Mouse (Mus musculus): Measurements from ENCODE around the gene C3ar1. TPM values are rescaled to one million over a fixed set of nuclear protein-coding genes. Genes with fewer than 3 reads are reported as not detected.

The C3ar1 gene
- 1.7 and 2.1 TPM in 2 replicates for polyA plus RNA-seq (2016; fragmentation: Nextera tagmentation; extraction: Ambion mirVana)

DNA sequence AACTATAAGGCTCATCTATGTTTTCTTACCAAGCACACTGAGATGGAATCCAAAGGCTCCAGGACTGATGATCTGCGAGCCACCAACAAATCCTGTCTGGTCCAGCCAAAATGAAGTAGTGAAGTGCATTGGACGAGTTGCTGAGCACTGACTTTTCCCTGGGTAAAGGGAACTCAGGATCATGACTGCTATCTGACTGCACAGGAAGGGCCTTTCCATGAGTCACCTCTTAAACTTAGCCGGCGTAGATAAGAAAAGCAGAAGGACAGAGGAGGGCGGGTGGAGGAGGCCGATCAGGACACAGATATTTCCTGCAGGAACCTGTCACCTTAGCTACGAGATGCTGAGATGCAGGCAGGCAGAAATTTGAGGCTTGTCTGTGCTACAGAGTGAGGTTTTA, at the start of gene C3ar1:
Gene C3ar1, minus strand, starts transcription at position 207 of the 400 bp plus-strand sequence.
- H3K27ac ChIP-seq = no peak within 1 kb of the TSS
- WGBS = 83% methylated on average over 7 of the region's 7 CpGs
- H3K4me3 ChIP-seq = no peak within 1 kb of the TSS
- no peaks in the 10 kb centered on the region for H3K9me3 ChIP-seq
- ATAC-seq (ENCODE audit: low FRiP score, low read depth) = no peak
- H3K27me3 ChIP-seq (replicated peaks) = no peaks in the 10 kb centered on the region
- no peaks in the 10 kb centered on the region for H3K4me1 ChIP-seq
- H3K36me3 ChIP-seq = no peaks in the 10 kb centered on the region
- no peak within 1 kb of the TSS for H3K9ac ChIP-seq
- no peak within 1 kb of the TSS for H3K4me2 ChIP-seq (replicated peaks)

DNA sequence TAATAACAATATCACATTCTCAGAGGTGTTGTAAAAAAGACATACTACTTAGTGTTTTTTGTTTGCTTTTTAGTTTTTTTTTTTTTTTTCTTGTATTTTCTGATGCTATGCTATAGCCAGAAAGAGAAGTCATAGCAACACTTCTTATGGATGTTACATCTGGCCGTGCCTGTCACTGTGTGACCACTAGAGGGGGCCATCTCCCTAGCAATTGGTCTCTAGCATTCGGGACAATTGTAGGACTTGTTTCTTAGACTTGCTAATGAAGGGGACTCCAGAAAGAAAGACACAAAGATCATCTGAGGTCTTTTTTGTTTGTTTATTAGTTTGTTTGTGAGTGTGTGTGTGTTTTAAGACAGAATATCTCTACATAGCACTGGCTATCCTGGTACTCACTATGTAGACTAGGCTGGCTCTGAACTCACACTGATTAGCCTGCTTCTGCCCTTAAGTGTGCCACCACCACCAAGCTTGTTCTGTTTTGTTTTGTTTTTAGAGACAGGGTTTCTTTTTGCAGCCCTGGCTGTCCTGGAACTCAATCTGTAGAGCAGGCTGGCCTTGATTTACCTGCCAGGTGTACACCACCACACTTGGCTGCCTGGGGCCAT, 36.6 kb upstream of the C3ar1 start:
- Histone ChIP-seq H3K9ac (no peak overlapping the region), H3K4me1 (no peaks in the 10 kb centered on the region), H3K27me3 (replicated peaks) (no peaks in the 10 kb centered on the region), H3K9me3 (no peaks in the 10 kb centered on the region), H3K36me3 (peaks cover 24% of the 10 kb centered on the region), H3K4me3 (no peak overlapping the region), H3K27ac (no peak overlapping the region), H3K4me2 (replicated peaks) (no peak overlapping the region)
- WGBS = 10% methylated on average over 2 of the region's 2 CpGs
- ATAC-seq (ENCODE audit: low FRiP score, low read depth) = 0 out of 2 replicates have a peak, but pooled peaks have one; percentile 43

DNA sequence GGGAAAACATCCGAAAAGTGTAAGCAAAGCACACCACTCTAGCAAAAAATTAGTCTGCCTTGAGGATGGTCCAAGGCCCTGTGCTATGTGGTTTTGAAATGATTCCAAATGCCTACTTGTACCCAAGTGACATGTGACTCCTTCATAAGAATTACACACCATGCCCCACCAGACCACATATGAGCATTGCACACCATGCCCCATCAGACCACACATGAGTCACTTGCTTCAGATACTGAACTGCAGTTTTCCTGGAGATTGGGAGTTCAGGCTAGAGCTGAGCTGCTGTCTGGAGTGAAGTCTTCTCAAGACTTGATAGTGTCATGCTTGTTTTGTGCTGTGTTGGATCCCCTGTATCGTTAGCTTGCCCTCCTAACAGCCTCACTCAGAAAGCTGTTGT, 33.6 kb upstream of the C3ar1 start:
- Histone ChIP-seq H3K4me1 (no peaks in the 10 kb centered on the region), H3K27me3 (replicated peaks) (no peaks in the 10 kb centered on the region), H3K4me2 (replicated peaks) (no peak overlapping the region), H3K9me3 (no peaks in the 10 kb centered on the region), H3K4me3 (no peak overlapping the region), H3K36me3 (peaks cover 48% of the 10 kb centered on the region), H3K27ac (no peak overlapping the region), H3K9ac (no peak overlapping the region)
- WGBS = 96% methylated on average over 2 of the region's 2 CpGs
- ATAC-seq (ENCODE audit: low FRiP score, low read depth) = no peak

DNA sequence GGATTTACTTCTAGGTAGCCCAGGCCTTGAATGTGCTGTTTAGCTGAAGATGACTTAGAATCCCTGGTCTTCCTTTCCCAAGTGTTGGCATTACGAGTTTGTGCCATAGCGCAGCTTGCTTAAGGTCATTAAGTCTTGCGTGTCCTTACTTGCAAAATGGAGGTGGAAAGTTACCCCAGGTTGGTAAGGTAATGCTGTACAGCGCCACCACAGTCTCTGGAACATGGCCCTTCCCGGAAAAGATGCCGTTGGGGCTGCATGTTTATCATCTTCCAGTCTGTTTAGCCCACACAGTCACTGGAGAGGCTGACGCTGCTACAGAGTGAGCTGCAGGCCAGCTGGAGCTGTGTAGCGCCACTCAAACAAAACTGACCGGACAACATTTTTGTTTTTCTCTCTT, 27.6 kb upstream of the C3ar1 start:
- H3K4me2 ChIP-seq (replicated peaks) = no peak overlapping the region
- H3K27me3 ChIP-seq (replicated peaks) = no peaks in the 10 kb centered on the region
- H3K27ac ChIP-seq = no peak overlapping the region
- no peak for ATAC-seq (ENCODE audit: low FRiP score, low read depth)
- 0 out of 2 replicates have a peak, but pooled peaks cover under 1% of the 10 kb centered on the region for H3K4me1 ChIP-seq
- no peak overlapping the region for H3K9ac ChIP-seq
- WGBS = 95% methylated on average over 9 of the region's 9 CpGs
- peaks cover 73% of the 10 kb centered on the region for H3K36me3 ChIP-seq
- H3K9me3 ChIP-seq = no peaks in the 10 kb centered on the region
- H3K4me3 ChIP-seq = no peak overlapping the region

DNA sequence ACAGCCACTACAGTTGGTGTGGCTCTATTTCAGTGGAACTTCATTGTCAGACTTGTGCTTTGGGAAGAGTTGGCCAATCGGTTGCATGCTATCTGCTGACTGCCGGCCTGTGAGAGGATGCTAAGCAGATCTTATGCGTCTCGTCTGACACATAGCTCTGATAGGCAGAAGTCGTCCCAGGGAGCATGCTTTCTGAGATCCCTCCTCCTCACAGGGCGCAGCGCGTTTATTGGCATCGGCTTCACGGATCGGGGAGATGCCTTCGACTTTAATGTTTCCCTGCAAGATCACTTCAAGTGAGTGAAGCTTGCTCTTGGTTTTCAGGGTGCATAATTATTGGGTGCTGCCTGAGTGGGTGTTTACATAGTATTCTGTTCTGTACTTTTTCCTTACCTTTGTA, 25.3 kb upstream of the C3ar1 start:
- Histone ChIP-seq H3K36me3 (peaks cover 56% of the 10 kb centered on the region), H3K4me3 (no peak overlapping the region), H3K4me1 (0 out of 2 replicates have a peak, but pooled peaks cover 7% of the 10 kb centered on the region), H3K27me3 (replicated peaks) (no peaks in the 10 kb centered on the region), H3K27ac (no peak overlapping the region), H3K9me3 (no peaks in the 10 kb centered on the region), H3K4me2 (replicated peaks) (no peak overlapping the region), H3K9ac (no peak overlapping the region)
- no peak for ATAC-seq (ENCODE audit: low FRiP score, low read depth)
- 94% methylated on average over 12 of the region's 12 CpGs for WGBS

DNA sequence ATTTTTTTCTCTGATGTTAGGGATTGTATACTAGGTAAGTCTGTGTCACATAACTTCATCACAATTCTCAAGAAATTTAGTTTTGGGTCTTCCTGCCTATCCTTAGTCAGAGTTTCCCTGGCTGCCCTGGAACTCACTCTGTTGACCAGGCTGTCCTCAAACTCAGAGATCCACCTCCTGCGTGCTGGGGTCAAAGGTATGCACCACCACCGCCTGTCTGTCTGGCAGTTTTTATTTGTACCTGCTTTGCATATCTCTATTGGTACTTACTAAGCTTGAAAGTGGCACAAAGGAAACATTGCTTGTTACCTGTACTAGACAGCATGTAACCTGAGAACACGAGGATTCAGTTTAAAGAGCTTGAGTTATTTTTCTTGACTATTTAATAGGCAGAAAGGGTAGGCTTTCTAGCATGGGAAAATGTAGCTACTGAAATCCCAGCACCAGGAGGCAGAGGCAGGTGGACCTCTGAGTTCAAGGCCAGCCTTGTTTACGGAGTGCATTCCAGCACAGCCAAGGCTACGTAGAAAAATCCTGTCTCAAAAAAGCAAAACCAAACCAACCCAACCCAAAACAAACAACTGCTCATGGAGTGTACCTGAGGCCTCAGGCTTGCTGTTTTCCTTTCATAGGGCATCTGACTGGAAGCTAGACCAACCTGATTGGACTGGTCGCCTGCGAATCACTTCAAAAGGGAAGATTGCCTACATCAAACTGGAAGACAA, 24.0 kb upstream of the C3ar1 start:
- Histone ChIP-seq H3K9me3 (no peaks in the 10 kb centered on the region), H3K36me3 (peaks cover 46% of the 10 kb centered on the region), H3K9ac (no peak overlapping the region), H3K27me3 (replicated peaks) (no peaks in the 10 kb centered on the region), H3K4me2 (replicated peaks) (no peak overlapping the region), H3K4me3 (no peak overlapping the region), H3K4me1 (peaks cover 18% of the 10 kb centered on the region), H3K27ac (no peak overlapping the region)
- ATAC-seq (ENCODE audit: low FRiP score, low read depth) = no peak
- 95% methylated on average over 7 of the region's 7 CpGs for WGBS

DNA sequence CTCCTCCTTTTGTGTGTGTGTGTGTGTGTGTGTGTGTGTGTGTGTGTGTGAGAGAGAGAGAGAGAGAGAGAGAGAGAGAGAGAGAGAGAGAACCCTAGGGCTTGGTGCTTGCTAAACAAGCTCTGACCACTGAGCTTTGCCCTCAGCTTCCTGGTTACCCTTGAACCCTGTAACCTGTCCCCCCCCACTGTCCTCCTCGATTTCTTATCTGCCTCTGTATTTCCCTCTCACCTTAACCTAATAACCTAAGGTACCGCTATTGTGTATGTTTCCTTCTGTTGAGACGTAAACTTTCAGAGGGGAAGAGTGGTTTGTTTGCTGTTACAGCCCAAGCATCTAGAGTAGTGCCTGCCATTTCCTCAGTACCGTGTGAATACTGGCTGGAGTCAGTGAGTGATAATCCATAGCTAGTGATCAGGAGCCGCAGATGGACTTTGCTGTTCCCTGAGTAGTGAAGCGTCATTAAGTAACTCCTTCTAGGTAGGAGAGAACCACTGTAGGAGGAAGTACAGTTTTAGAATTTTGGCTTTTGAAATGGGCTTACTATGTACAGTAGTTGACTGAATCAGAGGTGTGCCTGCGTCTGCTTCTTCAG, 23.3 kb upstream of the C3ar1 start:
- no peak overlapping the region for H3K9ac ChIP-seq
- no peak overlapping the region for H3K27ac ChIP-seq
- H3K27me3 ChIP-seq (replicated peaks) = no peaks in the 10 kb centered on the region
- H3K4me3 ChIP-seq = no peak overlapping the region
- 92% methylated on average over 7 of the region's 7 CpGs for WGBS
- ATAC-seq (ENCODE audit: low FRiP score, low read depth) = no peak
- H3K4me1 ChIP-seq = peaks cover 18% of the 10 kb centered on the region
- H3K36me3 ChIP-seq = peaks cover 41% of the 10 kb centered on the region
- no peak overlapping the region for H3K4me2 ChIP-seq (replicated peaks)
- H3K9me3 ChIP-seq = no peaks in the 10 kb centered on the region

DNA sequence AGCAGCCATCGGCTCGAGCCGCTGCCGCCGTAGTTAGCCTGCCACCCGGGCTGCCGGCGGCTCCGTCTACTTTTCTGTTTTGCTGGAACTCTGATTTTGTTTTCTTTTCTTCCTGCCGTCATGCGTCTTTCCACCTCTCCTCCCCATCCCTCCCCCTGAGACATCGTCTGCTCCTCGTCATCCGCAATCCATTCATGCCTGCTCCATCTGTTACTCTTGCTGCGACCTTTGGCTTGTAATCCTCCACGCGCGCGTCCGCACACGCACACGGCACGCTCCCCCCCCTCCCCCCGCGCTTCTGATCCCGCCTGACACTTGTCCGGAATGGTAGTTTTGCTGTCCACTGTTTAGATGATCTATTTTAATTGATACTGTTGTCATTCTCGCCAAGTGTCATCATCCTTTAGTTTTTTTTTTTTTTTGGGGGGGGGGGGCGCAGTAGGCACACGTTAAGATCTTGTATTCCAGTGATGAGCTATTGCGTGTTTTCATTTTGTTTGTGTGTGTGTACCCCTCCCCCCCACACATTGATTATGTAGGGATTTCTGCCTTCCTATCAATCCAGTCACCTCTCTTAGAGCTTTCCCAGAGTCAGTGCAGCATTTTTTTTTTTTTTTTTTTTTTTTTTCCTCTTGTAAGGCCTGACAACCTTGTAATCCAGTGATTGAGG, 18.9 kb upstream of the C3ar1 start:
- Histone ChIP-seq H3K9me3 (no peaks in the 10 kb centered on the region), H3K27me3 (replicated peaks) (no peaks in the 10 kb centered on the region), H3K9ac (peak overlapping the region; percentile 83), H3K4me2 (replicated peaks) (peak overlapping the region; percentile 63), H3K4me1 (peaks cover 18% of the 10 kb centered on the region), H3K4me3 (peak overlapping the region; percentile 84), H3K27ac (peak overlapping the region; percentile 76), H3K36me3 (peaks cover 5% of the 10 kb centered on the region)
- under 1% methylated on average over 31 of the region's 31 CpGs for WGBS
- peak; percentile 85 for ATAC-seq (ENCODE audit: low FRiP score, low read depth)

DNA sequence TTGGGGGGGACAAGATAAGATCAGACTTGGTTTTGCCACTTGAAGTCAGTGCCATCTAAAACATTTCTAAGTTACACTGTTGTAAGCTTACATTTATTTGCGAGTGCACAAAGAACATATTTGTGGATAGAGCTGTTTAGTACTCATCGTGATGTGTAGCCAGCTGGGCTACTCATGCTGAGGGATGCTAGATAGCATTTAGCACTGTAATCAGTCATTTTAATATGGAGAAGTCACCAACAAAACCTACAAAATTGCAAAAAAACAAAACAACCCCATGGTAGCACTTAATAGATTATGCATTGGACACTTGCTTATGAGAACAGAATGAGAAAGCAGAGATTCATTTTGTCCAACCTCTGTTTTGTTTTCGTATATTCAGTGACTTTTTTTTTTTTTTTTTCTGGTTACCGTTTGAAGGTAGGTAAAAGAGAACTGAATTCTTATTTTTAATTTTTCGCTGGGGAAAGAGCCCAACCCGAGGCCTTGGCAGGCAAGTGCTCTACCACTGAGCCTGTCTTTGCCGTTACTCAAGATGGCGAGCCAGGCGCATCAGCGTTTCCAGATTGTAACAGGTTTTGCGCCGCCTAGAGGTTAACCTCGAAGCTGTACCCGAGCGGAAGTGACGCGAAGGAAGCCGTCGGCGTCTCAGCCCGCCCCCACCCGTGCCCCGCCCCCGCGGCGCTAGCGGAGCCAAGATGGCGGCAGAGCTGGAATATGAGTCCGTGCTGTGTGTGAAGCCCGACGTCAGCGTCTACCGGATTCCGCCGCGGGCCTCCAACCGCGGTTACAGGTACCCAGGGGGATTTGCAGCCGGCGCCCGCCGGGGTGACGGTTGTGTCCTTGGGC, 18.1 kb upstream of the C3ar1 start, which contains the start of gene Necap1:
Gene Necap1, plus strand, starts transcription at position 604 of the 849 bp plus-strand sequence.
- Histone ChIP-seq H3K9ac (peak within 1 kb of the TSS; percentile 83), H3K4me1 (peaks cover 18% of the 10 kb centered on the region), H3K36me3 (peaks cover 5% of the 10 kb centered on the region; the same call in 1 of the 2 replicates), H3K27ac (peak within 1 kb of the TSS; percentile 76), H3K27me3 (replicated peaks) (no peaks in the 10 kb centered on the region), H3K4me3 (peak within 1 kb of the TSS; percentile 84), H3K4me2 (replicated peaks) (peak within 1 kb of the TSS; percentile 63), H3K9me3 (no peaks in the 10 kb centered on the region)
- ATAC-seq (ENCODE audit: low FRiP score, low read depth) = peak; percentile 98
- WGBS = 8% methylated on average over 43 of the region's 43 CpGs

DNA sequence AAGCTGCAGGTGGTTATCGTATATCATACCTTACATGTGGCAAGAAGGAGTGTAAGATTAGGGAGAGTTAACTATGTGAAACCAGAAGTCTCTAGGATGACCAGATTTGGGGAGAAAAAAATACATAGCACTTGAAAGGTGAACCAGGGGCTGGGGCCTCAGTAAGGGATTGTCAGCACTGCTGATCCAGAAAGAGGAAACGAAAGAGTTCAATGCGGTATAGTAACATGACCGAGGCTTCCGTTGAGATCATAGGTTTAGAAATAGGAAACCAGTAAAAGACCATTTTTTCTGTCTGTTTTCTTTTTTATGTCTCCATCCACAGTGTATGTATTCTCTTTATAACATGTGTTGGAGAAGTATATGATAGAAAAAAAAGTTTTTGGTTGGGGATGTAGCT, 16.8 kb upstream of the C3ar1 start:
- H3K4me1 ChIP-seq = peaks cover 12% of the 10 kb centered on the region
- no peaks in the 10 kb centered on the region for H3K9me3 ChIP-seq
- 96% methylated on average over 5 of the region's 5 CpGs for WGBS
- H3K27me3 ChIP-seq (replicated peaks) = no peaks in the 10 kb centered on the region
- no peak for ATAC-seq (ENCODE audit: low FRiP score, low read depth)
- H3K9ac ChIP-seq = no peak overlapping the region
- H3K4me2 ChIP-seq (replicated peaks) = no peak overlapping the region
- peaks cover 3% of the 10 kb centered on the region; the same call in 1 of the 2 replicates for H3K36me3 ChIP-seq
- no peak overlapping the region for H3K27ac ChIP-seq
- no peak overlapping the region for H3K4me3 ChIP-seq

DNA sequence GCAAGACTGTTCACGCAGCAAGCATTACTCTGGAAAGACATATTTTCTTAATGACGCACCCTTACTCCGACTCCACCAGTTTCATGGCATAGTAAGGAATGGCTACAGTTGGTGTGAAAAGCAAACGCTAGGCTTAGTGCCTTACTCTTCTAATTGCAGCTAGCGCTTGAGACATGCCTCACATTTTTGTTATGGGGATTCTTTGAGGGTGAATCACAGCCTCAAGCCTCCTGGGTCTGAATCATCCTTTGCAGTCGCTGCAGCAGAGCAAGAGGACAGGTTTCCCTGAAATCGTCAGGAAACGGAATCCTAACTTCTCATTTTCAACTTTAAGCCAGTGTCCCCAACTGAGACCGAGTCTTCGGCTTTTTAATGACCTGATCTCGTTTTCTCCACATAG, 13.9 kb upstream of the C3ar1 start:
- Histone ChIP-seq H3K4me2 (replicated peaks) (no peak overlapping the region), H3K27ac (no peak overlapping the region), H3K9ac (no peak overlapping the region), H3K4me1 (no peaks in the 10 kb centered on the region), H3K27me3 (replicated peaks) (no peaks in the 10 kb centered on the region), H3K9me3 (no peaks in the 10 kb centered on the region), H3K4me3 (no peak overlapping the region), H3K36me3 (no peaks in the 10 kb centered on the region)
- no peak for ATAC-seq (ENCODE audit: low FRiP score, low read depth)
- 87% methylated on average over 11 of the region's 11 CpGs for WGBS

Measured in neural tube, embryonic 12.5 days (tissue).